ENCODE assay signal across 27 mouse cellular contexts in genomic region chr3:55109097-55109496, GRCm38 (mm10). TPM values are rescaled to one million over a fixed set of nuclear protein-coding genes. Genes with fewer than 3 reads are reported as not detected.
"Had no signal": no experiment of that assay in that cellular context is flagged by ENCODE, and none has a peak within 500 bp of the region (broad histone marks: within the 10 kb centered on the region; RNA-seq: fewer than 3 reads in every experiment).

No protein-coding gene starts in this region.

- DNase-seq: gastrocnemius, postnatal 14 days; gastrocnemius, postnatal 36 days; heart, adult 2 months; heart, postnatal 14 days; heart, postnatal 36 days; kidney, adult 11 months; kidney, adult 2 months; kidney, adult 9 months; kidney, postnatal 14 days; kidney, postnatal 36 days; layer of hippocampus, adult 9-11 months; layer of hippocampus, postnatal 36 days; left cerebral cortex, postnatal 4 days had no signal

RNA-seq across cellular contexts. Expression of gene Ccdc169, which starts 28.0 kb away (rescaled TPM):
- total RNA-seq: gastrocnemius, adult 8-10 months; gastrocnemius, postnatal 14 days; heart, adult 2 months; heart, postnatal 36 days; hematopoietic stem cell, adult 5-6 weeks; hindbrain, postnatal 0 days; layer of hippocampus, postnatal 14 days had no signal
- polyA plus RNA-seq: heart, adult 2 months; heart, embryonic 11.5 days; heart, embryonic 15.5 days; heart, postnatal 0 days; hindbrain, postnatal 0 days; intestine, embryonic 14.5 days; intestine, embryonic 16.5 days; large intestine, adult 2 months; liver, adult 2 months; liver, embryonic 12.5 days; liver, embryonic 14.5 days; liver, embryonic 16.5 days had no signal

RNA-seq across cellular contexts. Expression of gene Ccna1, which starts 53.8 kb away (rescaled TPM):
- total RNA-seq: gastrocnemius, adult 8-10 months; gastrocnemius, postnatal 14 days; gastrocnemius, postnatal 36 days; heart, adult 2 months; heart, postnatal 36 days; hematopoietic stem cell, adult 5-6 weeks; liver, adult 2 months had no signal
- polyA plus RNA-seq: kidney, adult 2 months; liver, adult 2 months had no signal
